Mouse (Mus musculus) ES-Bruce4 (cell line): ENCODE results near the gene Spata6.

Experiments used
- CTCF ChIP-seq: IDR thresholded peaks from one replicate; pipeline ENCODE4 v1.8.1; 2011; ENCODE audit warnings: low read depth, low read length
- EP300 ChIP-seq: IDR thresholded peaks from 2 replicates; pipeline ENCODE4 v1.6.1; 2011; ENCODE audit warnings: low read depth, low read length; ENCODE audit not compliant: insufficient read depth
- POLR2A ChIP-seq: IDR thresholded peaks from one replicate; pipeline ENCODE4 v1.8.1; 2011; ENCODE audit warnings: low read length; ENCODE audit not compliant: insufficient read depth

DNA sequence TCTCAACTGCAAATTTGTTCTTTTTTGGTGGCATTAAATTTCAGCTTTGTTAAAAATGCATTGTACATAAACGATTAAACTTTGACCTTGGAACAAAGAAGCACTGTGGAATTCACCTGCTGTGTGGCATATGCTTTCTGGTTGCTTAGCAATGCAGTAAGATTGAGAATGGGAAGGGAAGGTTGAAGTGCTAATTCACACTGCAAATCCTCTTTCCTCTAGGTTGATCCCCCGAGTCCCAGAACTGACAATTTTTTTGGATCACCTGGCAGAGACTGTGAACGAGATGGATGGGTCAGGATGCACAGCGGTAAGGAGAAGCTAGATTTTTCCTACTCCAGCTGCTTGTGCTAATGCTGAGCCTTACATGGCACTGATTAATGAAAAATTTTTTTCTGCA is 60.7 kb downstream of the Spata6 start:
- TF ChIP-seq CTCF: no peak
- no peak for TF ChIP-seq POLR2A
- no peak for TF ChIP-seq EP300
